Mouse (Mus musculus) thymus, adult 2 months (tissue): ENCODE measurements around the gene Ap2m1.

Experiments
- CTCF ChIP-seq: fragments of 200-500 bp; IDR thresholded peaks from 2 replicates; pipeline ENCODE4 v1.5.1; 2012; ENCODE audit warnings: mild to moderate bottlenecking, control low read depth, low read length, moderate library complexity, borderline replicate concordance; ENCODE audit not compliant: control insufficient read depth, poor library complexity, insufficient read depth; ENCODE audit errors: extremely low read depth
- POLR2A ChIP-seq: fragments of 200-500 bp; IDR thresholded peaks from 2 replicates; pipeline ENCODE4 v1.6.1; 2012; ENCODE audit warnings: mild to moderate bottlenecking, low read length, control low read depth, moderate library complexity; ENCODE audit not compliant: control insufficient read depth, poor library complexity, insufficient read depth; ENCODE audit errors: extremely low read depth

- TF ChIP-seq CTCF (peak; percentile 13; the same call in 1 of the 2 replicates), POLR2A (peak; percentile 73)
Observed at GRCm38 (mm10) chr16:20498677-20499475, 36.4 kb upstream of the Ap2m1 start, which contains the start of gene Eif2b5.
